Mouse (Mus musculus) liver, adult (tissue): ENCODE measurements around the gene Lor.

ENCODE experiments used
- GATA4 ChIP-seq: IDR thresholded peaks from 2 replicates; pipeline ENCODE4 v1.6.1; 2014; ENCODE audit warnings: mild to moderate bottlenecking, low read length; ENCODE audit not compliant: insufficient replicate concordance

Lor gene

DNA sequence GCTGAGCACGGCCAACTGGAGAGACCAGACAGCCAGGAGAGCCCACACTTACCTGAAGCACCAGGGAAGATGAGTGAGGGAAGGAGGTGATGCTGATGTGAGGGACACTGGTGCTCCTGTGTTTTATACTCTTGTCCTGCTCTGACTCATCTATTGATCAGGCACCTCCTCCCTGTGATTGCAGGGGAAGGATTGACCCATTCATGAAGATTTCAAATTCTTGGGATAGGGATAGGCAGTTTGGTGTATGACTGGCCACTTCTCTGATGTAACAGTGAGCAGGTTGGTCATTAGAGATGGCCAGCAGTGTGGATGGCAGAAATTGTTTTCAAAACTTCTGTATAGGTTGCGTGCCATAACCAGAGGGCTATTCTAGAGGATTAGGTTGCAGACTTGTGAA lies at the start of gene Lor:
Gene Lor, minus strand, starts transcription at position 101 of the 400 bp plus-strand sequence.
- TF ChIP-seq GATA4: no peak

DNA sequence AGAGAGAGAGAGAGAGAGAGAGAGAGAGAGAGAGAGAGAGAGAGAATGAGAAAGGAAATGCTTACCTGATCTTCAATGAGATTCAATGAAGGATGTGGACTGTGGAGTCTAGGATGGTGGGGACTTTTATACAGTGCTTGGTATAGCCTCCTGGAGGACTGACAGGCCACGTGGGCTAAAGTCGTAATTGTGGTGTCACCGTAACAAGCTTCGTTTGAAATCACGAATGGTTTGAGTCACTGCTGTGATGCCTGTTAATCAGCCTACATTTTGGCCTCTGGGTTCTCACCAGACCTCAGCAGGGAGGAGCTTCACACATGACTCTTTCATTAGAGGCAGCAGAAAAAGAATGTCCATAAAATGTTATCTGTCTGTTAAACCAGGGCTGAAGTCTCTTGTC lies 40.9 kb upstream of the Lor start, which contains the start of gene Prr9:
Gene Prr9, minus strand, starts transcription at position 101 of the 400 bp plus-strand sequence.
- no peak for TF ChIP-seq GATA4

- TF ChIP-seq GATA4: no peak
These were observed 38.0 kb upstream of the Lor start for GRCm38 (mm10) chr3:92120902-92121301.

DNA sequence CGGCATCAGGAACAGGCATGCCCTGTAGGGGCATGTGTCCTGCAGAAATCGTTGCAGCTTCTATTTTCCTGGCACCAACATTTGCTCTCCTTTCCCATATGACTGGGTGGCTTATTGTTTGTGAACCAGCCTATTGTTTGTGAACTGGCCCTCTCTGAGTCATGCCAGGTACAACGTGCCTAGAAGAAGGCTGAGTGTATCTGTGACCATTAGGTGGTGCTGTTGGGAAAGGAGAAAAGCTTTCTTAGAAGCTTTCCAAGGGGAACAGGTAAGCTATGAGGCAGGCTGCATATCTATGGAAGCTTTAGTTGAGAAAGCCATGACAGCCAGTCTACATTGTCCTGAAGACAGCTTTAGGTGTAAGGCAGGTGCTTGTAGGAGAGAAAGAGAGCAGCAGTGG lies 35.0 kb upstream of the Lor start:
- no peak for TF ChIP-seq GATA4

DNA sequence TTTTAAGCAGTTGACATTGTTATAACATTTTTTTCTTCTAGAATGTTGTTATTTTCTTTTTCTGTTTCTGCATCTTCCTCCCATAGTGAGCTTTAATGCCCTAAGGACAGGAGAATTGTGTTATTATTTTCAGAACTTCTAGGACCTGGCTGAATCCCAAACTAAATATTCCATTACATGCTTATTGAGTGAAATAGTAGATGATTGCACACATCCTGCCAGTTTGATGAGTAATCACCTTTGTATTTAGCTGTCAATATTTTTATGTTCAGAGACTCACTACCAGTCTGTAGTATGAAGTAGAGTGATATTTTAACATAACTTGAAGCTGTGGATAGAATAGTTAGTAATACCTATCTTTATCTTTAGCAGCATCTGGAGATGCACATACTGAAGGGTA lies 28.6 kb upstream of the Lor start:
- no peak for TF ChIP-seq GATA4

GRCm38 (mm10) chr3:92110790-92111189 lies 27.8 kb upstream of the Lor start:
- TF ChIP-seq GATA4: no peak

- no peak for TF ChIP-seq GATA4
These were observed 23.6 kb upstream of the Lor start for GRCm38 (mm10) chr3:92106582-92106981.

DNA sequence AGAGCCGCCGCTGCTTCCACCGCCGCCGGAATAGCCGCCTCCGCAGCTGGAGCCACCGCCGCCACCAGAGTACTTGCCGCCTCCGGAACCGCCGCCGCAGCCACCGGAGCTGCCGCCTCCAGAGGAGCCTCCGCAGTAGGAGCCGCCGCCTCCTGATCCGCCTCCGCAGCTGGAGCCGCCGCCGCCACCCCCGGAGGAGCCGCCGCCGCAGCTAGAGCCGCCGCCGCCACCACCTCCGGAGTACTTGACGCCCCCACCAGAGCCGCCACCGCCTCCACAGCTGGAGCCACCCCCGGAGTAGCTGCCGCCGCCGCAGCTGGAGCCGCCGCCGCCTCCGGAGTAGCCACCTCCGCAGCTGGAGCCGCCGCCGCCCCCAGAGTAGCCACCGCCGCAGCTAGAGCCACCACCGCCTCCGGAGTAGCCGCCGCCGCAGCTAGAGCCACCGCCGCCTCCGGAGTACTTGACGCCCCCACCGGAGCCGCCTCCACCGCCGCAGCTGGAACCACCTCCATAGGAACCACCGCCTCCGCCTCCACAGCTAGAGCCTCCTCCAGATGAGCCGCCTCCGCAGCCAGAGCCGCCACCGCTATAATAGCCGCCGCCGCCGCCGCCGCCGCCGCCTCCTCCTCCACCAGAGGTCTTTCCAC lies 1.5 kb downstream of the Lor start:
- TF ChIP-seq GATA4: no peak

DNA sequence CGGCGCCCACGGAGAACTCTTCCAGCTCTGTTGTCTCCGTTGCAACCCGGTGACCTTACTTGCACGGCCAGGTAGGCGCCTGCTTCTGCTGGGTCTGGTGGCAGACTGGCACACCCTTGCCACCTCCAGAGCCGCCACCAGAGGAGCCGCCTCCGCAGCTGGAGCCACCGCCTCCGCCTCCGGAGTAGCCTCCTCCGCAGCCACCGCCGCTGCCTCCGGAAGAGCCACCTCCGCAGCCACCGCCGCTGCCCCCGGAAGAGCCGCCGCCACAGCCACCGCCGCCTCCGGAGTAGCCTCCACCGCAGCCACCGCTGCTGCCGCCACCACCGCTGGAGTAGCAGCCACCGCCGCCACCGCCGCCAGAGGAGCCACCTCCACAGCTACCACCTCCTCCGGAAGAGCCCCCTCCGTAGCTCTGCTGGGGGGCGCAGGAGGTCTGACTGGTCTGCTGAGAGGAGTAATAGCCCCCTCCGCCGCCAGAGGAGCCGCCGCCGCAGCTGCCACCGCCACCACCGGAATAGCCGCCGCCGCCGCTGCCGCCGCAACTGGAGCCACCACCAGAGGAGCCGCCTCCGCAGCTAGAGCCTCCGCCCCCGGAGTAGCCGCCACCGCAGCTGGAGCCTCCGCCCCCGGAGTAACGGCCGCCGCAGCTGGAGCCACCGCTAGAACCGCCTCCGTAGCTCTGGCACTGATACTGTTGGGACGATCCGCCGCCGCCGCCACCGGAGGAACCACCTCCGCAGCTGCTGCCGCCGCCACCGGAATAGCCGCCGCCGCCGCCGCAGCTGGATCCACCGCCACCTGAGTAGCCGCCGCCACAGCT lies 2.3 kb downstream of the Lor start:
- TF ChIP-seq GATA4: no peak

- no peak for TF ChIP-seq GATA4
These were observed 32.4 kb downstream of the Lor start for GRCm38 (mm10) chr3:92050382-92051054.

GRCm38 (mm10) chr3:92033892-92034291 lies 49.0 kb downstream of the Lor start:
- no peak for TF ChIP-seq GATA4

DNA sequence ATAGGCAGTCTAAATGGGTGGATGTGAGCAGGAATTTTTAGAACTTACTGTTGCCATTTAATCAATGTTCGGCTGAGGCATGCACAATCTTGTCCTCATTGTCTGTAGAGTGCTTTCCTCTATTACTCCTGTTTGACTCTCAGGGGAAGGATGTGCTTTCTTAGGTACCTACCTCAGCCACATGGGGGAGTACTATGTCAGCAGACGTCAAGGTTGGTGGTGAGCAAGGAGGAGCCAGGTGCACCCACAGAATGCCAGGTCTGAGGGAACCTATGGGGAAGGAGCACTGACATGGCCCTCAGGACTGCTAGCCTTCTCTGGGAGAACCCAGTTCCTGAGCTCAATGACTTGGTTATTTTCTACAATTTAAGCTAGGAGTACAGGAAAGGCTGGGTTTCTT lies 49.7 kb downstream of the Lor start:
- no peak for TF ChIP-seq GATA4
